Mouse (Mus musculus) myocyte (in vitro differentiated cells): ENCODE results near the gene Atp1a1.

ENCODE experiments used
- CEBPB ChIP-seq: IDR thresholded peaks from 2 replicates; pipeline ENCODE4 v1.6.1; 2011; ENCODE audit warnings: mild to moderate bottlenecking, moderate library complexity; ENCODE audit not compliant: poor library complexity, insufficient read depth, severe bottlenecking
- E2F4 ChIP-seq: IDR thresholded peaks from one replicate; pipeline ENCODE4 v1.6.1; 2011; ENCODE audit warnings: mild to moderate bottlenecking, control low read depth, moderate library complexity; ENCODE audit not compliant: insufficient read depth
- MAX ChIP-seq: IDR thresholded peaks from one replicate; pipeline ENCODE4 v1.6.1; 2011; ENCODE audit warnings: low read depth, mild to moderate bottlenecking, control low read depth
- MYOD1 ChIP-seq, 3 experiments: IDR thresholded peaks; one replicate each; pipeline ENCODE4 v1.6.1; 2011; ENCODE audit warnings: control low read depth in 2 of 3, low read depth in 2 of 3, mild to moderate bottlenecking in 2 of 3, moderate library complexity in 1 of 3; ENCODE audit not compliant: insufficient read length in 2 of 3, control insufficient read depth in 1 of 3
- MYOG ChIP-seq, 3 experiments: IDR thresholded peaks; one replicate each; pipeline ENCODE4 v1.6.1; 2011; ENCODE audit warnings: control low read depth in 2 of 3, low read depth in 2 of 3, mild to moderate bottlenecking in 2 of 3; ENCODE audit not compliant: insufficient read length in 2 of 3, control insufficient read depth in 1 of 3, insufficient read depth in 1 of 3
- POLR2A ChIP-seq: IDR thresholded peaks from one replicate; pipeline ENCODE4 v1.6.1; 2011; ENCODE audit warnings: low read depth, mild to moderate bottlenecking, control low read depth, moderate library complexity; ENCODE audit not compliant: insufficient read length
- POLR2AphosphoS2 ChIP-seq: IDR thresholded peaks from one replicate; pipeline ENCODE4 v1.6.1; 2011; ENCODE audit warnings: low read depth, control low read depth; ENCODE audit not compliant: insufficient read length
- REST ChIP-seq: IDR thresholded peaks from one replicate; pipeline ENCODE4 v1.6.1; 2011; ENCODE audit warnings: mild to moderate bottlenecking, control low read depth, moderate library complexity; ENCODE audit not compliant: insufficient read depth, insufficient read length
- SRF ChIP-seq: IDR thresholded peaks from one replicate; pipeline ENCODE4 v1.6.1; 2011; ENCODE audit warnings: low read depth; ENCODE audit not compliant: control insufficient read depth, insufficient read length
- TCF12 ChIP-seq: IDR thresholded peaks from one replicate; pipeline ENCODE4 v1.6.1; 2011; ENCODE audit warnings: mild to moderate bottlenecking, control low read depth; ENCODE audit not compliant: poor library complexity, insufficient read depth, severe bottlenecking
- USF1 ChIP-seq: IDR thresholded peaks from one replicate; pipeline ENCODE4 v1.6.1; 2011; ENCODE audit warnings: low read depth, mild to moderate bottlenecking, control low read depth, moderate library complexity

GRCm38 (mm10) chr3:101615856-101616255 is 11.4 kb upstream of the Atp1a1 start:
- TF ChIP-seq POLR2A (no peak), TCF12 (no peak), MAX (no peak), POLR2AphosphoS2 (no peak), SRF (no peak), MYOG (IDR thresholded peaks at IDR 0.05; ENCODE audit: control insufficient read depth in 1 of 3, insufficient read depth in 1 of 3, insufficient read length in 2 of 3, low read depth in 2 of 3) (no peak), CEBPB (no peak), USF1 (no peak), E2F4 (no peak), MYOD1 (IDR thresholded peaks at IDR 0.05; ENCODE audit: control insufficient read depth in 1 of 3, insufficient read length in 2 of 3, low read depth in 2 of 3) (no peak), REST (no peak)
